ENCODE assay signal across 8 mouse cellular contexts in the genomic region with DNA sequence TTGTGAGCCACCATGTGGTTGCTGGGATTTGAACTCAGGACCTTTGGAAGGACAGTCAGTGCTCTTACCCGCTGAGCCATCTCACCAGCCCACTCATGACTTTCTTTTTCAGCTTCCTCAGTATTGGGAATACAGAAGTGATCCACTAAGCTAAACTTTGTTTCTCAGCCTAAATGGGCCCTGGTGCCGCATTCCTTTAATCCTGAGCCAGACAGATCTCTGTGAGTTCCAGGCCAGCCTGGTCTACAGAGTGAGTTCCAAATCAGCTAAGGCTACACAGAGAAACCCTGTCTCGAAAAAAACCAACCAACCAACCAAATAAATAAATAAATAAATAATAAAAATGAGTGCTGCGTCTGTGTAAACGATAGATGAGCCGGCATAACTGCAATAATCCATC. TPM values are rescaled to one million over a fixed set of nuclear protein-coding genes. Genes with fewer than 3 reads are reported as not detected.
DNase-seq lines count a peak whose midpoint lies in the region; ATAC-seq and TF ChIP-seq lines count a peak whose summit lies in the region.
"Not testable (repeated sequence)": the region's sequence is repeated elsewhere in the genome, so short reads cannot be mapped to it uniquely, and the experiment has no call there.

No protein-coding gene starts in this region.

- TF ChIP-seq CTCF in gastrocnemius, adult 2 months (IDR thresholded peaks at IDR 0.05); layer of hippocampus, adult 2 months (conservative IDR thresholded peaks at IDR 0.05): not testable (repeated sequence)

- DNase-seq in R1 (ENCODE audit: low read depth, low spot score), result peak; percentile 28
- not testable (repeated sequence) for DNase-seq in gastrocnemius, adult 2 months; layer of hippocampus, adult 2 months (ENCODE audit: low spot score in 2 of 2)
- peak; percentile 33 for DNase-seq in hindbrain, embryonic 14.5 days (ENCODE audit: low spot score)
- DNase-seq in midbrain, embryonic 14.5 days, result peak; percentile 34

- peak overlapping the region; percentile 39 for H3K9ac ChIP-seq in embryonic facial prominence, embryonic 12.5 days
- H3K9ac ChIP-seq in hindbrain, embryonic 14.5 days, result peak overlapping the region; percentile 54
- H3K9ac ChIP-seq in liver, embryonic 15.5 days, result peak overlapping the region; percentile 45; the same call in 1 of the 2 replicates
- H3K9ac ChIP-seq in midbrain, embryonic 14.5 days (replicated peaks; ENCODE audit: low read length), result not testable (repeated sequence)
- peak overlapping the region; percentile 34; the same call in 1 of the 2 replicates for H3K9ac ChIP-seq in stomach, embryonic 15.5 days

- 30% methylated on average over 6 of the region's 6 CpGs for WGBS in embryonic facial prominence, embryonic 12.5 days
- WGBS in hindbrain, embryonic 14.5 days, result 28% methylated on average over 6 of the region's 6 CpGs
- WGBS in liver, embryonic 15.5 days (ENCODE audit: insufficient replicate concordance), result 23% methylated on average over 6 of the region's 6 CpGs
- WGBS in midbrain, embryonic 14.5 days, result 32% methylated on average over 6 of the region's 6 CpGs
- WGBS in stomach, embryonic 15.5 days, result 27% methylated on average over 6 of the region's 6 CpGs

- H3K4me3 ChIP-seq in embryonic facial prominence, embryonic 12.5 days, result peak overlapping the region; percentile 67
- peak overlapping the region; percentile 82 for H3K4me3 ChIP-seq in gastrocnemius, adult 2 months
- H3K4me3 ChIP-seq in hindbrain, embryonic 14.5 days (replicated peaks; ENCODE audit: low read length), result peak overlapping the region; percentile 57
- peak overlapping the region; percentile 90 for H3K4me3 ChIP-seq in layer of hippocampus, adult 2 months
- H3K4me3 ChIP-seq in liver, embryonic 15.5 days (replicated peaks), result peak overlapping the region; percentile 64
- peak overlapping the region; percentile 68 for H3K4me3 ChIP-seq in midbrain, embryonic 14.5 days (replicated peaks; ENCODE audit: low read depth, low read length)
- H3K4me3 ChIP-seq in stomach, embryonic 15.5 days (replicated peaks), result peak overlapping the region; percentile 73

- not testable (repeated sequence) for H3K36me3 ChIP-seq in embryonic facial prominence, embryonic 12.5 days; hindbrain, embryonic 14.5 days (replicated peaks; ENCODE audit: control insufficient read depth, insufficient read depth); liver, embryonic 15.5 days (replicated peaks); midbrain, embryonic 14.5 days (ENCODE audit: control insufficient read depth, insufficient read depth, low read length); stomach, embryonic 15.5 days

- H3K27ac ChIP-seq in embryonic facial prominence, embryonic 12.5 days, result peak overlapping the region; percentile 90
- peak overlapping the region; percentile 92 for H3K27ac ChIP-seq in gastrocnemius, adult 2 months
- H3K27ac ChIP-seq in hindbrain, embryonic 14.5 days, result peak overlapping the region; percentile 92
- H3K27ac ChIP-seq in layer of hippocampus, adult 2 months, result peak overlapping the region; percentile 94
- H3K27ac ChIP-seq in liver, embryonic 15.5 days (replicated peaks), result peak overlapping the region; percentile 81
- peak overlapping the region; percentile 87 for H3K27ac ChIP-seq in midbrain, embryonic 14.5 days (replicated peaks; ENCODE audit: low read depth, low read length)
- peak overlapping the region; percentile 96 for H3K27ac ChIP-seq in stomach, embryonic 15.5 days

- H3K9me3 ChIP-seq in embryonic facial prominence, embryonic 12.5 days; hindbrain, embryonic 14.5 days (ENCODE audit: control insufficient read depth, low read length); liver, embryonic 15.5 days (replicated peaks); midbrain, embryonic 14.5 days (ENCODE audit: control insufficient read depth, low read length); stomach, embryonic 15.5 days: not testable (repeated sequence)

- peaks cover 13% of the 10 kb centered on the region for H3K4me1 ChIP-seq in embryonic facial prominence, embryonic 12.5 days
- H3K4me1 ChIP-seq in hindbrain, embryonic 14.5 days (replicated peaks; ENCODE audit: control insufficient read depth, insufficient read depth, low read length); midbrain, embryonic 14.5 days (ENCODE audit: control insufficient read depth, insufficient read depth, low read length): not testable (repeated sequence)
- H3K4me1 ChIP-seq in liver, embryonic 15.5 days (replicated peaks), result peaks cover 23% of the 10 kb centered on the region
- peaks cover 10% of the 10 kb centered on the region for H3K4me1 ChIP-seq in stomach, embryonic 15.5 days

- not testable (repeated sequence) for H3K27me3 ChIP-seq in embryonic facial prominence, embryonic 12.5 days; stomach, embryonic 15.5 days (replicated peaks)
- peaks cover 14% of the 10 kb centered on the region for H3K27me3 ChIP-seq in hindbrain, embryonic 14.5 days (ENCODE audit: control insufficient read depth, insufficient read depth, low read length)
- H3K27me3 ChIP-seq in liver, embryonic 15.5 days, result peaks cover 12% of the 10 kb centered on the region
- H3K27me3 ChIP-seq in midbrain, embryonic 14.5 days (ENCODE audit: control insufficient read depth, insufficient read depth, low read length), result peaks cover 12% of the 10 kb centered on the region

- intact Hi-C loops in gastrocnemius, adult 2 months (cut with DNase I), result loop anchor here (5.0 kb wide), 1 partner anchor 640 kb away; a partner anchor contains a TSS

- not testable (repeated sequence) for ATAC-seq in embryonic facial prominence, embryonic 12.5 days (ENCODE audit: insufficient number of reproducible peaks, insufficient read depth, low FRiP score, low TSS enrichment); liver, embryonic 15.5 days (ENCODE audit: insufficient read depth); stomach, embryonic 15.5 days (ENCODE audit: insufficient read depth, low FRiP score, low read depth)
- ATAC-seq in hindbrain, embryonic 14.5 days (ENCODE audit: low FRiP score), result peak; percentile 29; the same call in 1 of the 2 replicates
- ATAC-seq in midbrain, embryonic 14.5 days (ENCODE audit: low FRiP score, low TSS enrichment), result peak; percentile 8; the same call in 1 of the 2 replicates

- peak overlapping the region; percentile 86 for H3K4me2 ChIP-seq in embryonic facial prominence, embryonic 12.5 days (replicated peaks)
- H3K4me2 ChIP-seq in hindbrain, embryonic 14.5 days (replicated peaks), result peak overlapping the region; percentile 76
- H3K4me2 ChIP-seq in liver, embryonic 15.5 days, result peak overlapping the region; percentile 85
- H3K4me2 ChIP-seq in midbrain, embryonic 14.5 days (ENCODE audit: low read length), result peak overlapping the region; percentile 79
- peak overlapping the region; percentile 80 for H3K4me2 ChIP-seq in stomach, embryonic 15.5 days

RNA-seq across cellular contexts. Expression of a gene that starts 0.5 kb away (rescaled TPM):
- polyA plus RNA-seq in embryonic facial prominence, embryonic 12.5 days (2016; fragmentation: Nextera tagmentation; extraction: Ambion mirVana), result 100 and 104 TPM in 2 replicates
- total RNA-seq in gastrocnemius, adult 2 months (2021), result 10 to 100 TPM; 35.9 to 46.6 TPM
- polyA plus RNA-seq in hindbrain, embryonic 14.5 days (2014; fragmentation: Nextera tagmentation; extraction: Ambion mirVana), result 96.6 and 101 TPM in 2 replicates
- total RNA-seq in layer of hippocampus, adult 2 months (2021), result 10 to 100 TPM; 40.7 to 42.9 TPM
- polyA plus RNA-seq in liver, embryonic 15.5 days (2015; fragmentation: Nextera tagmentation; extraction: Ambion mirVana), result 43.6 and 44.1 TPM in 2 replicates
- polyA plus RNA-seq in midbrain, embryonic 14.5 days (2014; fragmentation: Nextera tagmentation; extraction: Ambion mirVana), result 86.6 and 107 TPM in 2 replicates
- 83.7 and 85.8 TPM in 2 replicates for polyA plus RNA-seq in stomach, embryonic 15.5 days (2015; fragmentation: Nextera tagmentation; extraction: Ambion mirVana)

RNA-seq across cellular contexts. Expression of a gene that starts 5.3 kb away (rescaled TPM):
- polyA plus RNA-seq in embryonic facial prominence, embryonic 12.5 days (2016; fragmentation: Nextera tagmentation; extraction: Ambion mirVana), result 1.2 and 1.4 TPM in 2 replicates
- 1 to 10 TPM in 1 of 2 experiments, under 1 TPM in 1; 0.61 to 1.4 TPM for total RNA-seq in gastrocnemius, adult 2 months (2021)
- 0.66 and 0.78 TPM in 2 replicates for polyA plus RNA-seq in hindbrain, embryonic 14.5 days (2014; fragmentation: Nextera tagmentation; extraction: Ambion mirVana)
- 1 to 10 TPM; 2.2 to 2.4 TPM for total RNA-seq in layer of hippocampus, adult 2 months (2021)
- 1.2 and 1.8 TPM in 2 replicates for polyA plus RNA-seq in liver, embryonic 15.5 days (2015; fragmentation: Nextera tagmentation; extraction: Ambion mirVana)
- 0.54 and 0.85 TPM in 2 replicates for polyA plus RNA-seq in midbrain, embryonic 14.5 days (2014; fragmentation: Nextera tagmentation; extraction: Ambion mirVana)
- polyA plus RNA-seq in stomach, embryonic 15.5 days (2015; fragmentation: Nextera tagmentation; extraction: Ambion mirVana), result 1.6 and 1.9 TPM in 2 replicates

RNA-seq across cellular contexts. Expression of a gene that starts 10.7 kb away (rescaled TPM):
- polyA plus RNA-seq in embryonic facial prominence, embryonic 12.5 days (2016; fragmentation: Nextera tagmentation; extraction: Ambion mirVana), result 1.9 and 2.6 TPM in 2 replicates
- under 1 TPM; 0.64 to 0.81 TPM for total RNA-seq in gastrocnemius, adult 2 months (2021)
- 0.61 and 0.67 TPM in 2 replicates for polyA plus RNA-seq in hindbrain, embryonic 14.5 days (2014; fragmentation: Nextera tagmentation; extraction: Ambion mirVana)
- total RNA-seq in layer of hippocampus, adult 2 months (2021), result under 1 TPM in 1 of 2 experiments, not detected in 1; 0.36 TPM
- 4.2 and 6.3 TPM in 2 replicates for polyA plus RNA-seq in liver, embryonic 15.5 days (2015; fragmentation: Nextera tagmentation; extraction: Ambion mirVana)
- 0.29 and 0.57 TPM in 2 replicates for polyA plus RNA-seq in midbrain, embryonic 14.5 days (2014; fragmentation: Nextera tagmentation; extraction: Ambion mirVana)
- 67.4 and 70.6 TPM in 2 replicates for polyA plus RNA-seq in stomach, embryonic 15.5 days (2015; fragmentation: Nextera tagmentation; extraction: Ambion mirVana)

RNA-seq across cellular contexts. Expression of a gene that starts 23.8 kb away (rescaled TPM):
- polyA plus RNA-seq in embryonic facial prominence, embryonic 12.5 days (2016; fragmentation: Nextera tagmentation; extraction: Ambion mirVana), result 0.37 and 0.60 TPM in 2 replicates
- under 1 TPM; 0.08 to 0.23 TPM for total RNA-seq in gastrocnemius, adult 2 months (2021)
- 2.6 and 3.3 TPM in 2 replicates for polyA plus RNA-seq in hindbrain, embryonic 14.5 days (2014; fragmentation: Nextera tagmentation; extraction: Ambion mirVana)
- total RNA-seq in layer of hippocampus, adult 2 months (2021), result 1 to 10 TPM; 1.2 to 2.4 TPM
- 0.21 and 0.28 TPM in 2 replicates for polyA plus RNA-seq in liver, embryonic 15.5 days (2015; fragmentation: Nextera tagmentation; extraction: Ambion mirVana)
- polyA plus RNA-seq in midbrain, embryonic 14.5 days (2014; fragmentation: Nextera tagmentation; extraction: Ambion mirVana), result 3.6 TPM in 2 replicates
- polyA plus RNA-seq in stomach, embryonic 15.5 days (2015; fragmentation: Nextera tagmentation; extraction: Ambion mirVana), result 0.60 and 1.2 TPM in 2 replicates

RNA-seq across cellular contexts. Expression of a gene that starts 44.1 kb away (rescaled TPM):
- polyA plus RNA-seq in embryonic facial prominence, embryonic 12.5 days (2016; fragmentation: Nextera tagmentation; extraction: Ambion mirVana), result 94.0 and 104 TPM in 2 replicates
- total RNA-seq in gastrocnemius, adult 2 months (2021), result 1 to 10 TPM; 4.7 to 6.0 TPM
- polyA plus RNA-seq in hindbrain, embryonic 14.5 days (2014; fragmentation: Nextera tagmentation; extraction: Ambion mirVana), result 71.3 and 73.2 TPM in 2 replicates
- total RNA-seq in layer of hippocampus, adult 2 months (2021), result 10 to 100 TPM; 18.3 to 21.7 TPM
- polyA plus RNA-seq in liver, embryonic 15.5 days (2015; fragmentation: Nextera tagmentation; extraction: Ambion mirVana), result 34.0 and 41.2 TPM in 2 replicates
- polyA plus RNA-seq in midbrain, embryonic 14.5 days (2014; fragmentation: Nextera tagmentation; extraction: Ambion mirVana), result 52.3 and 66.3 TPM in 2 replicates
- polyA plus RNA-seq in stomach, embryonic 15.5 days (2015; fragmentation: Nextera tagmentation; extraction: Ambion mirVana), result 525 and 574 TPM in 2 replicates
